Mouse (Mus musculus) olfactory bulb, adult 2 months (tissue): ENCODE results near the gene Hacd3.

Experiments
- CTCF ChIP-seq: fragments of 200-500 bp; IDR thresholded peaks from 2 replicates; pipeline ENCODE4 v1.5.1; 2012; ENCODE audit warnings: low read depth, mild to moderate bottlenecking, low read length, moderate library complexity; ENCODE audit not compliant: insufficient read depth
- POLR2A ChIP-seq: fragments of 200-500 bp; IDR thresholded peaks from 2 replicates; pipeline ENCODE4 v1.6.1; 2012; ENCODE audit warnings: mild to moderate bottlenecking, low read depth, low read length, moderate library complexity; ENCODE audit not compliant: insufficient read depth

DNA sequence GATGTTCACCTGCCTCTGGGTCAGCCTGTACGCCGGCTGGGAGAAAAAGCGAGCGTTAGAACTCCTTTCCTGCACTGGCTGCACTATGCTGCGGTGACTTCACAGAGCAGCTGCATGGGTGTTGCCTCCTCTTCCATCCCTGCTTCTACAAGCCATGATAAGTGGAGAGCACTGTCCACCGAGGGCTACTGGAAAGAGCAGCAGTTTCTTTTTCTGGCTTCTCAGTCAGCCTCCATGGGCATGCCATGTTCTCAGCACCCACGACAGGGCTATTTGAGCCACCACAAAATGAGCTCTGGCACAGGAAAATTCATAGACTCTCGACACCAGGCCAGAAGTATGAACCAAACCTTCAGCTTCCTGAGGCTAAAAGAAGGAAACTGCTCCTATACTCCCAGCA lies 15.8 kb downstream of the Hacd3 start:
- TF ChIP-seq CTCF (no peak), POLR2A (no peak)
